Mouse (Mus musculus): Measurements from ENCODE around the gene Hif3a. TPM values are rescaled to one million over a fixed set of nuclear protein-coding genes. Genes with fewer than 3 reads are reported as not detected.

The Hif3a gene
- total RNA-seq, 2 experiments from 2014 or later, result 8.3 to 16.0 TPM

DNA sequence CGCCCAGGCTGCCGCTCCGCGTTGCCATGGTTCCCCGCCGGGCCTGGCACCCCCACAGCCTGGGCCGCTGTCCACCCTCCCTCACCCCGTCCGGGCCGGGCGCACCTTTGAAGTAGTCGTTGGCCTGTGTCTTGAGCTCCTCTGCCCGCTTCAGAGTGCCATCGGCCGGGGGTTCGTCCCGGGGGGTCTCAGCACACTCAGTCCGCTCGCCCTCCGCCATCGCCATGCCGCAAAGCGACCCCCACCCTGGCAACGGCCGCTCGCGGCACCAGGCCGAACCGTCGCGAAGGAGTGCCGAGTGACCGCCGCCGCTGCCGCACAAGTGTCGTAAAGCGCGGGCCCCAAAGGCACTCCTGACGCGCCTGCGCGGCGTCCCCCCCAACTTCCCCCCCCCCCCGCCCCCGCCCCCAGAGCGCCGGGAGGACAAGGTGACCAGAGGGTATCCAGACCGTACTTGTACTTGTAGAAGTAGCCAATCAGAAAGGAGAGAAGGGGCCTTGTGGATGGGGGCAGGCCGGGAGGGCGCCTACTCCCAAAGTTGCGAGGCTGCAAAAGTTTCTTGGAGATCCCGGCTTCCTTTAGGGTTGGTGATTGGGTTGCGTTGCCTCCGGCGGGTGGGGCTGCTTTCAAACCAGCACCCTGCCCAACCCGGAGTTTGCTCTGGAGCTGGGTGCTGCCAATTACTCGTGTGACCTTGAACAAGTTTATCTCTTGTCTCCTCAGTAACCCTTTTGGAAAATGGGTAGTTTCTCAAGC, 34.5 kb downstream of the Hif3a start, which contains the start of gene Ppp5c:
TSS of gene Ppp5c (minus strand) at position 337 of the 756 bp plus-strand sequence.
- DNase-seq (ENCODE audit: low spot score in 2 of 2), result peak; percentile 90 to 93
- intact Hi-C loops (cut with DNase I), result loop anchor here (5.0 kb wide), 1 partner anchor 35 kb away; the partner anchor contains the start of gene Hif3a

DNA sequence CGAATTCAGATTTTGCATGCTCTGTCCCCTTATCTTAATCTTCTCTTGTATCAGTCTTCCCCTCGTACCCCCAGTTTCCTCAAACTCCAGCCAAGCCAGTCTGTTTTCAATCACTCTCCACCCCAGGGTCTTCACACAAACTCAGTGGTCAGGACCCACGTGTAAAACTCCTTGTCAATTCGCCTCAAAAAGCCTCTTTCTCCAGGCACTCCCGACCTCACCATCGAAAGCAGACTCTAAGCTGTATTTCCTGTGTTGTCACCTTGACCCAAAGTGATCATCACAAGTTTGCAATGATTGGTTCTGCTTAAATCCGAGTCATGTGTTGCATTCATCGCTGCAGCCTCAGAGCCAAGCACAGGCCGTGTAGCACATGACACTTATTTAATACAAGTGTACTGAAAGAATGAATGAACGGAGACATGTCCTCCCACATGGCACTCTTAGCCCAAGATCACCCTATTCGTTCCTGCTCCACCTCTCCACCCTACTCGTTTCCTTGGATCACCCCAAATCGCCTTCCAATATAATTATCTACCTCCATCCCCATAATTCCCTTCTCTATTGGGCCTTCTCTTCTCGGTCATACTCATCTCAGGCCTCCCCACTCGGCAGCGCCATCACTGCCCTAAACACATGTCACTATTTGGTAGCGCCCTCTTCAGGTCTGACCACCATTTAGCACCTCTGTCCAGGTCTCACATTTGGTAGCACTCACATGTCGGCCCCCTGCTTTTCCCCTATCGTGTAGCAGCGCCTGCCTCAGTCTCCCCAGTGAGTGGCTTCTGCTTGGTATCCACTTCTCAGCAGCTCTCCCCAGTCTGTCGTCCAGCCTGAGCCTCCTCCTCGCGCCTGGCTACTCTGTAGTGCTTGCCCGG, 35.3 kb downstream of the Hif3a start:
- intact Hi-C loops (cut with DNase I), result loop anchor here (5.0 kb wide), 1 partner anchor 35 kb away; the partner anchor contains the start of gene Hif3a
- DNase-seq (ENCODE audit: low spot score in 2 of 2), result peak; percentile 63 to 82

DNA sequence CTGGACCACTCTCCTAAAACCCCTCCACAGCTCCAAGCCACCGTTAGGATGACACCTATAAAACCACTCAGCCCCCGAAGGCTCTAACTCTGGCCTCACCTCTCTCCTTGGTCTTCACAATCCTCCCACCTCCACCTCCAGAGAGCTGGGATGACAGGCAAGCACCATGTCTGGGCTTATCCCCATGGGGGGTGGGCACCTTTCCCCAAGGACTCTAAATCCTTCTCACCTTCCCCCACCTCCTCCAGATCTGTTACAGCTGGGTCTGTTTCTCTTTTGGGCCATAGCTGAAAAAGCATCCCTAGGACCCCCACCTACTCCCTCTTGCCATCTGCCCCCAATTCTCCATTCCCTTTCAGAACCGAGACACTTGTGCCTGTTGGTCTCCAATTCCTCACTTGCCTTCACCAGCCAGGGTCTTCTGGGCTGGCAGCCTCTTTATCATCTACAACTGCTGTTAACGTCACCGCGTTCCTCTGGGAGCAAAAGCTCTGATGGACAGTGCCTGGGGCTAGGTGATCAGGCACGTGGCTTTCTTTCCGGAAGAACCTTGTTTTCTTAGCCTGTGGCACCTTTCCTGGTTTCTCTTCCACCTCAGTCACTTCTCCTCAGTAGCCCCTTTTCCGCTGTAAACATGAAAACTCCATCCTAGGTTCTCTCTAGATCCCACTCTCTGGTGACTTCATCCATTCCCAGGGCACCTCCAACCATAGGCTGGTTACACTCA, 36.2 kb downstream of the Hif3a start:
- DNase-seq (ENCODE audit: low spot score in 2 of 2), result no peak
- intact Hi-C loops (cut with DNase I), result loop anchor here (5.0 kb wide), 1 partner anchor 36 kb away; the partner anchor contains the start of gene Hif3a

DNA sequence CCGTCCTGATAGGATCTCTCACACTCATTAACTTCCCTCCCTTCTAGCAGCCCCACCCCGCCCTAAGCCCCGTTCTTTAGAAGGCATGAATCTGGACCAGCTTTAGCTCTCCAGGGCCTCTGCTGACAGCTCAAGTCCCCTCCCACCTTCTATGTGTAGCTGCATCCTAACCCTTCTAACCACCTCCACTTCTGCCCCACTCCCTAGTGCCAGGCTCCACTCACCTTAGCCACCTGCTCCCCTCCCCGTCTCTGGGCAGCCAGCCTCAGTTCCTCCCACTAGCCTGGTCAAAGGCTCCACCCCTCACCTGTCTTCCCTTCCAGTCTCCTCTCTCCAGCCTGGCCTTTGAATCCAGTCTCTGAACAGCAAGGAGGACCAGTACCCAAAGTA, 36.7 kb downstream of the Hif3a start:
- intact Hi-C loops (cut with DNase I), result loop anchor here (5.0 kb wide), 1 partner anchor 37 kb away; the partner anchor contains the start of gene Hif3a
- no peak for DNase-seq (ENCODE audit: low spot score in 2 of 2)

DNA sequence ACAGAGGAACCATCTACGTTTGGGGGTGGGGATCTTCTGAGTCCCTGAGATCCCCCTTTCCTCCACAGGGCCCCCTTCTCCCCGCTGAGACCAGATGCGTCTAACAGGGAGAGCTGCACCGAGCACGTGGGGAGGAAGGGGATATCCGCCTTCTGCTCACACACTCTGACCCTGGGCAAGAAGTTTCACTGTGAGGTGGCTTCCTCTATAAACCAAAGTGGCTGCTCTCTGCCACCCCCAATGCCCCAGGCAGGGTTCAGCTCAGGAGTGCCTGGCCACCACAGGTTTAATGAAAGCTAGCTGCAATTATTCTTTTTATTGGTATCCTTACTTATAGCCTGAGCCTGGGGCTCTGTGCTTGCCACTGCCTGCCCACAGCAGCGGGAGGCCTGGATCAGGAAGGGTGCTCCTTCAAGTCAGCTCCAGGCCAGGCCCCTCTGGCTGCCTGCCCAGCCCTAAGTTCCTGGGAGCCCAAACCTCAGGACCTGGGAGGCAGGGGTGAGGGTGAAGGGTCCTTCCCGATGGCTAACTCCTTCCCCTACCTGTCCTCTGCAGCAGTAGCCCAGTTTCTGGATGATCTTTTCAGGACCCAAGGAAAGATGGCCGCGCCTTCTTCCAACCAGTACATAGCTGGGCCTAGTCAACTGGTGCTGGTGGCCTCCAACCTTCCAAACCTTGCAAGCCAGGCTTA, 37.3 kb downstream of the Hif3a start:
- DNase-seq (ENCODE audit: low spot score in 2 of 2), result no peak
- intact Hi-C loops (cut with DNase I), result loop anchor here (5.0 kb wide), 1 partner anchor 37 kb away; the partner anchor contains the start of gene Hif3a

DNA sequence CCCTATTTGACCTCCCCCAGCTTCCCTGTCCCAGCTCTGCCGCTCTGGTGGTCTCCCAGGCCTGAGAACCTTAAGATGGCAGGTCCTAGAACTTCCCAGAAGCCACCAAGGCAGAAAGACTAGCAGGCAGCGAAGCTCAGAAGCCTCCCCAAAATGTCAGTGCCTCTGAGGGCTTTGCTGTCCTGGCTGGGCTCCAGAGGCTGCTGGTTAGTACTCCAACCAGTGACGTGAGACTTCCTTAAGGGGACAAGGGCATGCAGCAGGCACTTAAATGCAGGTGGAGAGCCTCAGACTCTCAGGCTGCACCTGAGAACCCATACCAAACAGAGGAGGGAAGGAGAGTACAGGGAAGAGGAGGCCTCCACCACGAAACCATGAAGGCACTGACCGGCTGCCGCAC, 38.1 kb downstream of the Hif3a start:
- intact Hi-C loops (cut with DNase I), result no loop called here
- DNase-seq (ENCODE audit: low spot score in 2 of 2), result no peak

DNA sequence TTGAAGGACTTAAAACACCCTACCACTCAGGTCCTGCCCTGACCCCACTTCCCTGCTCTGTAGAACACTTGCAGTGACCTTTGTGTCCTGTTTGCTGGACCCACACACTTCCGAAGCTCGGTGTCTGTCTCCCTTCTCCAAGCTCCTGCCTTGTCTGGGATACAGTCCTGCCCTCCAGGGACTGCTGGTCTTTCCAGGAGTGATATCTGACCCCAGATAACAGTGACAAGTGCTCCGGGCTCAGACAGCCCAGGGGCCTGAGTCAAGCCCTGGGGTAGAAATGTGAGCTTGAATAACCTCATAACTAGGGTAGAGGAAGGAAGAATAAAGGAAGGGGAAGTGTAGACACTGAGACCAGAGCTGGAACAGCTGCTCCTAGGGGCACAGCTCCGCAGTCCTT, 38.5 kb downstream of the Hif3a start:
- intact Hi-C loops (cut with DNase I), result no loop called here

DNA sequence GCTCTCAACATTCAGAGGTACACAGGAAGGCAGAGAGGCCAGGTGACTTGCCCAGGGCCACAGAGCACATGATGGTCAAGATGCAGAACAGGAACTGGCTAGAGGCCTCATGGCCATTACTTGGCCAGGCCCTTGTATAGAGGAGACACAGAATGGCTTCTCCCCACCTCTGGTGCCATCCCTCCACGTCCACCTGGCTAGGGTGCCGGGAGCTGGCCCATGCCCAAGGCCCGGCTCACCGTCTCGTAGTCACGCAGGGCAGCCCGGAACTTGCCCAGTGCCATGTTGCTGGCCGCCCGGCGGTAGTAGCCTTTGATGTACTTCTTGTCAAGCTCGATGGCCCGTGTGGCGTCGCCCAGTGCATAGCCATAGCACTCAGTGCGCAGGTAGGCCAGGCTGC, 40.1 kb downstream of the Hif3a start:
- intact Hi-C loops (cut with DNase I), result no loop called here

More for the DNA sequence above, 38.5 kb downstream of the Hif3a start:
- DNase-seq (ENCODE audit: low spot score in 2 of 2), result no peak

DNA sequence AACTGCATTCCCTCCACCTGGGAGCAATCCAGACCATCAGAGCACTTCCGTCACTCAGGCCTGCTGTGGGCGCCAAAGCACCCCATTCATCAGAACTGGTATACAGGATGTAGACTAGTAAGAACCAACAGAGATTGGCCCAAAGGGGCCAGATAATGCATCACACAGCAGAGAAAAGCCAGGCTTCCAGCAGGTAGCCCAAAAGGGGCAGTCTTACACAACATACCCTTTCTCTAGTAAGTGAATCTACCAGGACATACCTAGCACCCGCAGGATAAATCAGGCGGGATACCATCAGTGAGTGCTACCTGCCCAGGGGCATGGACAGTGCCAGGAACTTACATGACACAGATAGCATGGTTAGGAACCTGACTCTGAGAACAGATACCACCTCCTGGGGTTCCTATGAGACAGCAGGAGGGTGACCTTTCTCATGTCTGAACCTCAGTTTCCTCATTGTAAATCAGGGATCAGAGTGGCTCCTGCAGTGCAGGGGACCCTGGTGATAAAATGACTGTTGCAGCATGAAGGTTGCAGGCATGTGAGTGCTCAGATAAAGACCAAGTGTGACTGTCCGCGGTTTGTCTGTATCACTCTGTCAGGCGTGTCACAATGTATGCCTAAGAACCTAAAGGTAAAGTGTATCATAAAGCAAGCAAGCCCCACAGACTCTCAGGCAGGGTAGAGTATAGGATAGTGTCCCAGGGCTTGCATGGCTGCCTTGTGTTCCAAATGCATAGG, 42.6 kb downstream of the Hif3a start:
- intact Hi-C loops (cut with DNase I), result loop anchor here (5.0 kb wide), 1 partner anchor 33 kb away; no protein-coding TSS in a partner anchor
- DNase-seq (ENCODE audit: low spot score in 2 of 2), result no peak

More for the DNA sequence above, 40.1 kb downstream of the Hif3a start:
- DNase-seq (ENCODE audit: low spot score in 2 of 2), result no peak

DNA sequence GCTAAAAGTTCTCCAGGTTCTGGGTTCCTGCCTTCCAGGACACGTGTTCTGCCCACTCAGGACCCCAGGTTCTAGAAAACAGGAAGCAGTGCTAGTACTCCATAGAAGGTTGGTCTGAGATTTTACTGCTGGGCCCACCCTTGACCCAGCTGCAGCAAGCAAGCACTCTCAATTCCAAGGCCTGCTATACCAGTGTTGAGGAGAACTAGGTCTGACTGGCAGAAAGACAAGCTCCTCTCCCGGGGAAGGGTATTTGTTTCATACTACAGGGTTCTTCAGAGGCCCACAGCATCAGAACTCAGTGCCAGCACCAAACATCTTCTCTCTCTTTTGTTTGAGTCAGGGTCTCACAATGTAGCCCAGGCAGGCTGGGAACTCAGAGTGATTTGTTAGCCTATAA, 44.3 kb downstream of the Hif3a start:
- intact Hi-C loops (cut with DNase I), result loop anchor here (5.0 kb wide), 1 partner anchor 34 kb away; no protein-coding TSS in a partner anchor
- DNase-seq (ENCODE audit: low spot score in 2 of 2), result no peak

DNA sequence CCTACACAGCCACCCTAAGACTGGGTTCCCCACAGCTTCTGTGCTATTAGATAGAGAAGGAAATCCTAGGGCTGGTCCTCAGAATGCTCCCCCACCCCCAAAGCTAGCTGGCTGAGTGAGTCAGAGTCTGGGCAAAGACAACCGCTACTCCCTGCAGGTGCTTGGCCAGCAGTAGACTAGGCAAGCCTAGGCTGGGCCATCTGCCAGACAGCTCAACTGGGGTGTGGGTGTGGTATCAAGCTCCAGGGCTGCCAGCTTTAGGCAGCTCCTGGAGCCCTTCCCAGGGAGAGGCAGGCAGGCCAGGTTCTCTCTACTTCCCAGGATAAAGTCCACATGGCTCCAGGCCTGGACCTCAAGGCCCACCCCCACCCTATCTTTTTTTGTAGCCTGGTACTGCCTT, 45.2 kb downstream of the Hif3a start:
- intact Hi-C loops (cut with DNase I), result loop anchor here (5.0 kb wide), 1 partner anchor 35 kb away; no protein-coding TSS in a partner anchor
- DNase-seq (ENCODE audit: low spot score in 2 of 2), result peak; percentile 92 to 96

DNA sequence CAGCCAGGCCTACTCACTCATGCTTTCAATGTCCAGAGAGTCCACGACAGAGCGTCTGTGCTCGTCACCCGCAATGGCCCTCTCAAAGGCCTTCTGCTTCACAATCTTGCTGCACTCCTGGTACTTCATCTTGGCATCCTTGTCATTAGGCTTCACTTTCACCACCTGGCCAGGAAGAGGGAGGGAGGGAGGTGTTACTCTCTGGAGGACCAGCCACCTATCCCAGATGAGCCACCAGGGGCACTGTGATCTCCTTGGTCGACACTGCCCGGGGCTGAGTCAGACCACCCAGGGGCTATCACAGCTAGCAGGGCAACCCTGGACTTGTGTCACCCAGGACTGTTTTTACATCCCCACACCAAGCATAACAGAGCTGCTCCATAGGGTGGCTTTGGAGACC, 46.8 kb downstream of the Hif3a start:
- no peak for DNase-seq (ENCODE audit: low spot score in 2 of 2)
- intact Hi-C loops (cut with DNase I), result loop anchor here (5.0 kb wide), 1 partner anchor 37 kb away; no protein-coding TSS in a partner anchor

DNA sequence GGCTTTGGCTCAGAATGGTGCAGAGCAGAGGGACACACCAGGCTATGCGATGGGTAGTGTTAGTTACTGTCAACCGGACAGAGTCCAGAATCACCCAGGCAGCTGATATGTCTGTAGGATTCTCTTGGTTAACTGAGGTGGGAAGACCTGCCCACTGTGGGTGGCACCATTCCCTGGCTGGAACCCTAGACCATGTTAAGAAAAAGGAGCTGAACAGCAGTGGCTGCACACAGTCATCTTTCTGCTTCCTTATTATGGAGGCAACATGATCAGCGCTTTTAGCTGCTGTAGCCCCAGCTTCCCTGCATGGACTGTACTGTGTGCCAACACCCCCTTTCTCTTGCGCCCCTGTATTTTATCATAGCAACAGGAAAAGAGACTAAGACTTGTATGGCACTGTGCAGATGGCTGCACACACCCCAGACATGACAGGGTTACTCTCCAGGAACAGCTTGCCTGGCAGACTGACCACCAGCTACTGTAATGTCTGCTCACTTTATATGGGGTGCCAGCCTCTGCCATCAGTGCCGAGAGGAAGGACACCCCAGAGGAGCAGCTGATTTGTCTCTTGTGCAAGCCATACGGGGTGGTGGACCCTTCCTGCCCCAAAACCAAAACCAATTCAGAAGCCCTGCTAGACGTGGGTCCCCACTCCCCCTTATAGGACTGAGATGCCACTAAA, 50.2 kb downstream of the Hif3a start:
- intact Hi-C loops (cut with DNase I), result no loop called here
- DNase-seq (ENCODE audit: low spot score in 2 of 2), result no peak

DNA sequence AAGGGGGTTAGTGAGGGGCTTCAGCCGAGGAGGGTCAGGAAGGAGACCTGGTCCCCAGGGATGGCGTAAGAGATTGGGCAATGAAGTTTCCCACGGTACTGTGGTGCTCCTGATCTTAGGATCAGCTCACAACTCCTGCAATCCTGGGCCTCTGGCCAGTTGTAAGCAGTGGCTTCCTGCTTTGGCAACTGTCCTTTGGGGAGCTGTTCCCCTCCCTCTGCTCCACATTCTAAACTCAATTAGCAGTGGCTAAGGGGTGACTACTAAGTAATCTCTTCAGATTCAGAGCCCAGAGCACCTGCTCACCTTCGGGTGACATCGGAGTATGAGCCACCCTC, 52.2 kb downstream of the Hif3a start:
- DNase-seq (ENCODE audit: low spot score in 2 of 2), result no peak
- intact Hi-C loops (cut with DNase I), result no loop called here

DNA sequence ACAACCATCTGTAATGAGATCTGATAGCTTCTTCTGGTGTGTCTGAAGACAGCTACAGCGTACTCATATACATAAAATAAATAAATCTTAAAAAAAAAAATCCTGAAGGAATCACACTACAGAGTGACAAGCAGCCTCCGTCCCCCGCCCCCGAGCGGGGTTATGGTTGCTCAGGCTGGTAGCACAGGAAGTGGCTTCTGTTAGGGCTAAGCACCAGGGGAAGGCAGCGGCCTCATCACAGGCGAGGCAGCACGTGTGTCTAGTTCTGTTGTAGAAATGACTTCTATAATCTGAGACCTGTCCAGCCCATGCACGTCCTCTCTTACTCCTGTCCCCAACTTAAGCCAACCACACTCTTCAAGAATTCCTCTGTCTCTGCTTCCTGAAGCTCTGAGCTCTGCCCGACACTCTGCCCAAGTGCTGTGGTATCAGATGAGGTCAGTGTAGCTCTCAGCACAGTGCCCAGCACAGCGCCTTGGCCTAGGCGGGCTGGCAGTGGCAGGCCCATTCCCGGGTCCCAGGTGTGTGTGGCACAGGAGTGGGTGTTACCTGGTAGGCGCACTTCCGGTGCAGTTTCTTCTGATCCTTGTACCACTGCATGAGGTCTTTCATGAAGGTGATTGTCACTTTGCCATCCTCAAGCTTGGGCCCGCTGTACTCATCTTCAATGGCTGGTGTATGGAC, 52.8 kb downstream of the Hif3a start:
- no peak for DNase-seq (ENCODE audit: low spot score in 2 of 2)
- intact Hi-C loops (cut with DNase I), result no loop called here

DNA sequence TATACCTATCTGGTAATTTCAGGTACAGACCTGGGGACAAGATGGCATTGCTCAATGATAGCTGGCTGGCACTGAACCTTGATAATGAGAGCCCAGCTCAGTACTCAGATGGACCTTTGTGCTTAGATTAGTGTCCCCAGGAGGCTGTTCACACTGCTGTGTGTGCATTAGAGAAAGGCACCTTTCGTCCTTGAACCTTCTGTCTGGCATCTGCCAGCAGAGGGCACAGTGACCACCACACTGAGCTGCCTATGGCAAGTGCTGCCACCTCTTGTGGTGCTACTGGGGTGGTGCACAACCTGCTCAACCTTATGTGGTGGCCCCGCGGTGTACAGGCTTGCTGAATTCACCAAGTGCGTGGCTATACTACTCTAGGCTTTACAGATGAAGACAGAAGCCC, 54.9 kb downstream of the Hif3a start:
- intact Hi-C loops (cut with DNase I), result no loop called here

DNA sequence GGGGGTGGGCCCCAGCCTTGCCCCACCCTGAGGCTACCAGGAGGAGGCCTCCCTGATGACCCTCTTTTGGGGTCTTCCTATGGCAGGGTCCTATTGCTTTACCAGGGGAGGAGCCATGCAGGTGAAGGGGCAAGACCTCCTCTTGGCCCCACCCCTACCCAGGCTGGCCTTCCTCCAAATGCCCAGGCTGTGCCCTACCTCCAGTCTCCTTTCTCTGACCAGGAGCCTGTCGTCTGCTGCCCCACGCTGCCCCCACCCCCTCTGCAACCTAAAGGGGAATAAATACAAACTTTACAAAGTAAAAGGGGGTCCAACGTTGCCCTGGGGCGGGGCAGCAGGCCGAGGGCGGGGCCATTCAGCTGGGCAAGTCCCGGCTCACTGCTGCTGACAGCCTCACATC, 57.5 kb downstream of the Hif3a start:
- intact Hi-C loops (cut with DNase I), result no loop called here
- no peak for DNase-seq (ENCODE audit: low spot score in 2 of 2)

More for the DNA sequence above, 54.9 kb downstream of the Hif3a start:
- no peak for DNase-seq (ENCODE audit: low spot score in 2 of 2)

Data from left cerebral cortex, postnatal 14 days (tissue).